Mouse (Mus musculus) gastrocnemius, postnatal 10 days (tissue): ENCODE data around the gene Fam13c. TPM values are rescaled to one million over a fixed set of nuclear protein-coding genes. Genes with fewer than 3 reads are reported as not detected.

ENCODE experiments used
- DNase-seq: peaks from one replicate; pipeline ENCODE4 v3.0.0; 2021; ENCODE audit warnings: mixed read lengths
- total RNA-seq, 2 experiments: library from RNA; stranded (reverse); gene quantifications; 2 replicates each; pipeline ENCODE4 v1.2.3; 2021

The Fam13c gene
- total RNA-seq, 2 experiments from 2014 or later = 6.2 to 7.8 TPM

DNA sequence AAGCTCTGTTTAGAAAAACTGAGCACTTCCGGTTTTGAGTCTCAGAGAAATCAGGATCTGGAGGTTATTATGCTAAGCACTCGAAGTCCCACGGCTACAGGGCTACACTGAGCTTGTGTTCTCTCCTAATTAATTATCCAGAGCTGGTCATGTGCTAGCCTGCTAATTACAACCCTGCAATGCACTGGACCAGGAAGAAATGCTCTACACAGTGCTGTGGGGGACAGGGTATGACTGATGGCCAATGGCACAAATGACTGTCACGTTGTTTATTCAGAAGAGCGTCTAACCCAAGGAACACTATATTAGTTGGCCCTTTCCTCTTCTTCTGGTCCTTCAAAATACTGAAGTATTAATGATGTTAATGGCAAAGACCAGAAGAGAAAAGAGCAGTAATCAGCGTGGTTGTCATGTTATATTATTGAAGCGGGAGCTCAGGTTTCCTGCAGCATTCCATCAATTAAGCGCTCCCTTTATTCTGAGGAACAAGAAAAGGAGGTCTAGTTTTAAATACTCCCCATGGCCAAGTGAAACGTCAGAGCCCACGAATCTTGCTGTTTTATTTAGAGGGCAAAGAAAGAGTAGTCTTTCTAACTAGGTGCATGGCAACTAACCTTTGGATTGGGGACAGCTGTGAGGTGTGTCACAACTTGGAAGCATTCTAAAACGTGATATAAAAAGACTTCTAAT, 18.4 kb downstream of the Fam13c start:
- DNase-seq = no peak

DNA sequence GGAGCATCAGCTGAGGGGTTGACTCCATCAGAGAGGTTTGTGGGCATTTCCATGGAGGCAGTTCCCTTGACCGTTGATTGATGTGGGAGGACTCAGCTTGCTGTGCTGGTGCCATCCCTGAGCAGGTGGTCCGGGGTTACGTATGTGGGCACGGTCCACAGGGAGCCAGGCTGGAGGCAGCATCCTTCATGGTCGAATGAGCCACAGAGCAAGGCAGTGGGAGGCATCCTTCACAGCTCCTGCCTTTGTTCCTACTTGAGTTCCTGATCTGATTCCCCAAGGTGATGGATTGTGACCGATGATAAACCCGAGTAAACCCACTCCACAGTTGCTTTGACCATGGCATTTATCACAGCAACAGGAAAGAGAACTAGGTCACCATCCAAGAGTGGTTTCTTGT, 25.4 kb downstream of the Fam13c start:
- DNase-seq = no peak

DNA sequence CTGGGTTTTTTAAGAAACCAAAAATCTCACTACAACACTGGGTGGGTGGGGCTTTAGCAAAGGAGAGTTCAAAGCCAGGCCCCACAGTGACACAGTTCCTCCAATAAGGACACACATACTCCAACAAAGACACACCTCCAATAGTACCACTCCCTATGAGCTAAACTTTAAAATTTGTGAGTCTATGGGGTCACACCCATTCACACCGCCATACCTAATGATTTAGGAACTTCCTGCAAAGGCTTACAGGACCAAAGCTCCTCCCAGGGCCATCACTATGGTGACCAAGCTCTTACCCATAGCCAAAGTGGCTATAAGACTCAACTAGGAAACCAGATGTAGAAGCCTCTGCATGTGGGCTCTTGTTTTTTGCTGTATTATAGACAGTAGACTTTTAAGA, 30.6 kb downstream of the Fam13c start:
- no peak for DNase-seq

DNA sequence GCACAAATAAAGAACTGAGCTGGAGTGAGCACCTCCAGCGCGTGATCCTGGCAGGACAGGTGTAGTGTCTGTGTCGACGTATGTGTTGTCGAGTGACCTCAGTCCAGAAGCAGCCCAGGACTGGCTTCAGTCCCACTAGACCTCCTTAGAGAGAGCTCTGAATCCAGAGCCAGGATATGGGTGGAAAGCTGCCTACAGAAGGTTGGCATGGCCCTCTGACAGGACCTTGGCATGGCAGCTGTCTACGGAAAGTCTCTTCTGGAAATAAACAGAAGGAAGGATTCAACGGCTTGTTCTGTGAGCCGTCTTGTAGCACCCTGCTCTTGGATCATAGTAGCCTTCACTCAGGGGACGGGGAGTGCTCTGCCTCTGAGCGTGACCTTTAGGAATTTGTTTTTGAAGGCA, 37.5 kb downstream of the Fam13c start:
- DNase-seq = peak; percentile 19

DNA sequence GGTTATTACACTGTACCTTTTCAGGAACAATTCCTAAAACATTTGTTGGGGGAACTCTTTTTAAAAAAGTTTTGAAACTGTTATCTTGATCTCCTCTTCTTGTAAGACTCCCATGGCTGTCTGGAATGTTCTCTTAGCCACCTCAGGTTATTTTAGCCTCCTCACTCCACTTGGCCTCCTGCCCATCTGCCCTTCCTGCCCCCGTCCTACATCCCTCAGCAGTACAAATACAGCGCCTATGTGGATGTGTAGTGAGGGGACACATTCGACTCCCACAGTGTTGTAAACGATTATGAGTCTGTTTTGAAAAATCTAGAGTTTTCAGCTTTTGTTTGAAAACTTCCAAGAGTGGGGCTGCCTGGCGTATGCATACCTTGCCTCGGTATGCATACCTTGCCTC, 43.5 kb downstream of the Fam13c start:
- DNase-seq = peak; percentile 21

DNA sequence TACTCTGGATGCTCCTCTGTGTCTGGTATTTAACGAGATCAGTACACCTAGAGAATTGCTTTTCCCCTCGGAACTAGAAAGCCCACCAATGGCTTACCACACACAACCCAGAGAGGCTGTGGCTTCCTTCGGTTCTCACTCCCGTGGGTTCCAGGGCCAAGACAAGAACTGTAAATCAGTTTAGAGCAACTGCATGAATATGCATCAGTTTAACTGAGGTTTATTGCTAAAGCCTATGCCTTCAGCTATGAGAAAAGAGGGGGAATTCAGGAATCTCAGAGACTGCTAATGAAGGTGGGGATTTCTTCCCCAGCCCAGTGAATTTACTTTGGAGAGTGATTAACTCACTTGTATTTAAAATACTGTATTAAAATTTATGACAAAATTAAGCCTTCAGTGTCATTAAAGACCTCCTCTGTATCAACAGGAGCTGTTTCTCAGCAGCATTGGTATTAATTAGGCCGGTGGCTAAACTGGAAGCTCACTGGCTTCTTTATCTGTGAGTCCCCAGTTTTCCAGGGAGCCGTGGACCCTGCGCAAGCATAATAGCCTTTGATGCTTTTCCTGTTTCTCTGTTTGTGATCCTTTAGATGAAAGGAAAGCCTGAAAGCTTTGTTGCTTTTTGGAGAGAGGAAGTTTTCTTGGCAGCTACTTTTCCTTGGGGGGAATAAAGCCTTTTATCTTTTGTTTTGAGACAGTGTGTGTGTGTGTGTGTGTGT, 44.4 kb downstream of the Fam13c start:
- DNase-seq = no peak

DNA sequence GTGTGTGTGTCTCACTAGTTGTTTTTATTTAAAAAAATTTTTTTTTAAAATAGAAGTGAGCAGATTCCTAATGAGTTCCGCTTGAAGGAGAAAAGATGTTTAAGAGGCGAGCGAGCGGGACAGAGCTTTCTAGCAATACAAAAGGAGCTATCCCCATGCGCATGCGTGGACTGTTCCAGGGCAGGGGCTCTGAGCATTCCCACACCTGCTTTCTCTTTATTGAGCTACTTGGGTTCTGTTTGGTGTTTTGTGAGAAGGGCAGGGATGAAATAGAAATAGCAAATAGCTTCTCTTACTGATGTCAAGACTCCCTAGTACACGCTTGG, 45.0 kb downstream of the Fam13c start:
- DNase-seq = no peak

DNA sequence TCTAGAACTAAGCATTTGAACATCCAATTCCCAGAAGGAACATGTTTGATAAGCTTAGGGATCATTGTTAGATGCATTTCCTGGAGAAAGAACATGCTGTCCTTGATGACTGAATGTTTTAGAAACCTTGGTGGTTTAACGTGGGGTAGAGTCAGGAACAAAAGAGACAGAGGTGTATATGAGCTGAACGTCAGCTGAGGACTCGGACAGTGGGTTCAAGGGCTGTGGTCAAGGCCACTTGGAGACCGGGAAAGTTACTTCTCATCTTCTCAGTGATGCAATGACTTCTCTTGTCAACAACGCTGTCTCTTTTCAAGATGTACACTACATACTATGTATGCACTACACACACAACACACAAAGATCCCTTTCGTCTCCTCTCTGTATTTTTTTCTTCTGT, 46.4 kb downstream of the Fam13c start:
- DNase-seq = no peak

DNA sequence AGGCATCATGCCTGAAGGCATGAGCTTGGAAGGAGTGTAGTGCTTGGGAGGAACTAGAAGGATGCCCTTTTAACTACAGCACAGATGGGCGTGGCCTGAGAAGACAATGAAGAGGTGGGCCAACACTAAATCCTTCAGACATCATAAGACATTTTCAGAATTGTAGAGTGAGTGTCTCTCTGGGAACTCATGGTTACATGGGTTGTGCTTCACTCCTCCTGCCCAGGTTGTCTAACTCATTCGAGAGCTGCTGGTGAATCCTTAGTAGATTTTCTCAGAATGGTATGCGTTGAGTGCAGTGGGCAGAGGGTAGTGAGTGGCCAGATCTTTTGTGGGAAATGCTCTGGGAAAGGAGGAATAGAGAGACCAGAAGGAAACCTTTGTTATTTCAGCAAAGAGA, 53.6 kb downstream of the Fam13c start:
- DNase-seq = no peak

DNA sequence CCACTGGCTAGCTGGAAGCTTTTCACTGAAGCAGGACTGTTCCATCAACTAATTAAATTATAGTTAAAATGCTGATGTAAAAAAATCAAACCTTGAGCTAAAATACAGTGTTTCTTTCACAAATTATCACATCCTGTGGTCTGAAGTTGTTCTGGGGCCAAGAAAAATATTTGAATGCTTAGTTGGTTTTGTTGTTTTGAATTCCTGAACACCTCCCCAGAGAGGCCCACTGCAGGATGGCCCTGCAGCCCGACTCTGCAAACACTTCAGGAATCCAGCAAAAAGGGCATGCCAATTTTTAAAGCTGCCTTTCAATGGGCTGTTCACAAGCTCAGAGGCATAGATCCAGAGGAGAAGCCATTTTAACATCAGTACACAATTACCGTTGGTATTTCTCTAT, 54.2 kb downstream of the Fam13c start:
- no peak for DNase-seq

DNA sequence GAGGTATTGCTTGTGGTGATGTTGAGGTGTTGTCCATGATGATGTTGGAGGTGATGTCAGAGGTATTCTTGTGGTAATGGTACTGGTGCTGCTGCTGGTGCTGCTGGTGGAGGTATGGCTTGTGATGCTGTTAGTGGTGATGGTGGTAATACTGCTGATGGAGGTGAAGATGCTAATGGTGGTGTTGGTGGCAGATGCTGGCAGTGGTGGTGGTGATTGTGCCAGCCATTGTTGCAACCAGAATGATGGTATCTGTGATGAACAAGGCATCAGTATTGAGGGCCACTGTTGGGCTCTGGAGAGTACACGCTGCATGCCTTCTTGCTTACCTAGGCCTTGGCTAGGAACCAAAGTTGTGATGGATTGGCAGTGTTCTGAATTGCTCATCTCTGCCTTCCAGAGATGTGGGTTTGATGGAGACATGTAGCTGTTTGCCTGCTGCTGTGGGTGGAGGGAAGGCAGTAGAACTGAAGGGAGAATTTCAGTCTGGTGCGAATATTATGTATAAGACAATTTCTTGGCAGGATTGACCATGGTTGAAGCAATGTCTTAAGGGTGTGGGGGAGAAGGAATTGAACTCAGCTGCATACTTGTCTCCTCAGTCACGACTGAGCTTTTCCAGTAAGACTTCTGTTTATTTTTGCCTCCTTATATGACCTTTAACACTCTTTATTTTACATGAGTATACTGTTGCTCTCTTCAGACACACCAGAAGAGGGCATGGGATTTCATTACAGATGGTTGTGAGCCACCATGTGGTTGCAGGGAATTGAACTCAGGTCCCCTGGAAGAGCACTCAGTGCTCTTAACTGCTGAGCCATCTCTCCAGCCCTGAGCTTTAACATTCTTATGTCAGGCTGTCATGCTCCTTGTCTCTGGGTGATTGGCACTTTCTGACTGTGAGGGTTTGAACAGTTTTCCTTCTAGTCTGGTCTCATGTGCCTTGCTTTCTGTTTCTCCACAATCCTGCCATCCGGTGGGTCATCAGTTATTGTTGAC, 55.1 kb downstream of the Fam13c start:
- DNase-seq = no peak

DNA sequence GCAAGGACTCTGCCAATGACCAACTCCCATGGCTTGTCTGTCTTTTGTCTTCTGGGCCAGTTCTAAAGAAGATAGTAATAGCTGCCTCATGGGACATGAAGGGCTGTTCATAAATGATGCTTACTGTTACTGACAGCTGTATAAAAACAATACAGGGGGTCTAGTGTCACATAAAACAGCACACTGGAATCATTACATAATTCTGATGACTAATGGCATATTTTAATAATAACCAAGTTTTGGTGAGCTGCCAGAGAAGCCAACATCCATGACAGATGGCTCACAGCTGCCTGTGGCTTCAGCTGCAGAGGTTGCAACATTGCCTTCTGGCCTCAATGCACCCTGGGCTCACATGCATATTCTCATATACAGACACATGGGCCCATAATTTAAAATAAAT, 56.7 kb downstream of the Fam13c start:
- peak; percentile 37 for DNase-seq

DNA sequence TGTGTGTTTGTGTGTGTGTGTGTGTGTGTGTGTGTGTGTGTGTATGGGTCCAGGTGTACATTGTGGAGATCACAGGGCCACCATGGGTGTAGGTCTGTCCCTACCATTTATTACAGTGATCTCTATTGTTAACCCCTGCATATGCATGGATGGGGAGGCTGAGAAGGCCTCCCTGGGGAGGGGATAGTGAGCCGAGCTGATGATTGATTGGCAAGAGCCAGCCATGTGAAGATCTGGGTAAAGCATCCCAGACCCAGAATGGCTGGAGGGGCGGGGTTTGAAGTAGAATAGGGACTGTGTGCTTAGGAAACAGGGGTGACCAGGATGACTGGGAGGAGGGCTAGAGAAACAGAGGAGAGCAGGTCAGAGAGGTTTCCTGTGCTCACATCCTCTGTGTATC, 58.0 kb downstream of the Fam13c start:
- DNase-seq = no peak

DNA sequence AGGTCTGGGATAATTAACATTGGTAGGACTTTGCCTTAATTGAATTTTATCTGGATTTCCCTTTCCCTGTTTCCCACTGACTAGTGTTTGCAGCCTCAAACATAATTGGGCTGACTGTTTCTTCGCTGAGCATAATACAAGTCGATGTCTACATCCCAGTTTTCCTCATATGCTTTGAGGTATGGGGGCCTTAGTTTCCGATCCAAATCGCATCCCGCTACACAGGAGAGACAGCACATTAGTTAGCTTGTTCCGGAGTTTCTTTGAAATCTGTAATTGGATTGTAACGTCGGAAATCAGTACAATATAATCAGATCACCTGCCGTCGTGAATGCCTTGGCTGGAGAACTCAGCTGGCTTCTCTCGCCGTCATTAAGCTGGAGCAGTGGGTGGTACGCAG, 59.0 kb downstream of the Fam13c start:
- no peak for DNase-seq

DNA sequence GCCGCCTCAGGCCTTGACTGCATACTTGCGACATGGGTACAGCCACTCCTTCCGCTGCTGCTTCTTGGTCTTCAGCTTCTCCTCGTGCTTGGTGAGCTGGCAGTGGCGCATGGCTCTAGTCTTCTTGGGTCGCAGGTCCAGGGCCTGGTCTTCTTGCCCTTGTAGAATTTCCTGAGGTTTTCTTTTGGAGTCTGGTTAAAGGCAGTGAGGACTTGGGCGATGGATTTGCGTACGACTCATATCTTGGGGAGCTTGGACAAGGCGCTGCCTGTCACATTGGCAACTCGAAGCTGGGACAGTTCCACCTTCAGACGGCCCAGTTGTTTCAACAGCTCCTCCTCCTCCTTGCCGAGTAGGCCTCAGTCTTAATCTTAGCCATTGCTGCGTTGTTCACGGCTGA, 64.6 kb downstream of the Fam13c start:
- no peak for DNase-seq

DNA sequence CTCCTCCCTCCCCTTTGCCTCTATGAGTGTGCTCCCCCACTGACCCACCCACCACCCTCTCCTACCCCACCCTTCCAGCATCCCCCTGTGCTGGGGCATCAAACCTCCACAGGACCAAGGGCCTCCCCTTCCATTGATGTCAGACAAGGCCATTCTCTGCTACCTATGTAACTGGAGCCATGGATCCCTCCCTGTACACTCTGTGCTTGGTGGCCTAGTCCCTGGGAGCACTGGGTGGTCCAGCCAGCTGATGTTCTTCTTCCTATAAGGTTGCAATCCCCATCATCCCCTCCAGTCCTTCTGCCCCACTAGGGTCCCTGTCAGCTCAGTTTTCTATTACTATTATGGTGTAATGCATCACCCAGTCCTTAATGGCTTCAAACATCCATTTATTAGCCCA, 65.1 kb downstream of the Fam13c start:
- DNase-seq = no peak

DNA sequence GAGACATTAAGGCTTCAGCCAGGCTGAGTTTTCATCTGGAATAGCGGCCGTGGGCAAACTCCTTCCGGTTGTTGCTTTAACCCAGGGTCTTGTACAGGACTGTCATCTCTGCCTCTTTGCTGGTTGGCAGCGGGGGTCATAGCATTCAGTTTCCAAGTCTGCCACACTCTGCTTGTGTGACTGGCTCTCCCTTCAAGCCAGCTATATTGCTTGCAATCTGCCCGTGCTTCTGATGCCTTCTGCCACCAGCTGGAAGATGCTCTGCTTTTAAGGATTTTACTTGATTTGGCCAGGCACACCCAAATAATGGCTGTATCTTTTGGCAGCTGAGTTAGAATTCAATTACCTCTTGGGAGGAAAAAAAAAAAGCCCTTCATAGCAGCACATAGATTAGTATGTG, 65.6 kb downstream of the Fam13c start:
- no peak for DNase-seq

DNA sequence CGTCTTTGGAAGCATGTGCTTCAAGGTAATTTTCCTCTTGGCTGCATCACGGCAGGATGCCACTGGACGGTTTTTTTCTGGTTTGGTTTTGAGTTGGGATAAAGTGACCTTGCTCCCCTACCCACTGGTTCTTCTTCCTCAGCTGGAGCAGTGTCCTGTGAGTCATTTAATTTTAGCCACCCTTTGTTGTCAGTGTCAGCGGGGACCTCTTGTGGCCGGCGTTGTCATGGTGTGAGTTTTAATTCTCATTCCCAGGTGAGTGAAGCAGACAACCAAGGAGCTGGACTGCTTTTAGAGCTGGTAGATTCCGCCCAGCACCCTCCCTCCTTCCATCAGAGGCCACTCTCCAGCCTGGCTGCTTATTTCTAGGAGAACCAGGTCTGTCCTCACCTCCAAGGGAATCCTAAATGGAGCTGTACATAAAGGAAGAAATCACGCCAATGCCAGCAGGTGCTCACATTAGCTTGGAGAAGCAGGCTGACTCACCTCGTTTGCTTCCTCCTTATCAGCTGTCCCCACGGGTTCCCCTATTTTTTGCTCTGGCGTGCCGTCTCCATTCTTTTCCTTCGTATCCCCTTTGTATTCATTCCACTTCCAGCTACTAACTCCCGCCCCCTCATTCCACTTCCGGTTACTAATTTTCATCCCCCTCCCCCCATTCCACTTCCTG, 66.4 kb downstream of the Fam13c start:
- no peak for DNase-seq

DNA sequence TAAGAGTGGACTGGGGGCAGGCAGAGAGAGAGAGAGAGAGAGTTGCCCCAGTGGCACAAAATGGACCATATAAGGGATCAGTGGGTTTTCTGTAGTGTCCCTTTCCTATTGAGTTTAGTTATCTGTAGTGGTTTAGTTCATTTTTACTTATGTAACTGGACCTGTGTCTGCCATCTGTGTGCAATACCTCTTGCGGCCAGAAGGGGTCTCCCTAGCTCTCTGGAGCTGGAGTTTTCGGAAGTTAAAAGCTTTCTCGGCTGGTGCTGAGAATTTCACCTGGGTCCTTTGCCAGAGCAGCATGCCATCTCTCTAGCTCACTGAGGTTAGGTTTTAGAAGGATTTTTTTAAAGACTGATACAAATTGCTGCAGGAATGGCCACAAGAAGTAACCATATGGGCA, 67.6 kb downstream of the Fam13c start:
- DNase-seq = no peak

DNA sequence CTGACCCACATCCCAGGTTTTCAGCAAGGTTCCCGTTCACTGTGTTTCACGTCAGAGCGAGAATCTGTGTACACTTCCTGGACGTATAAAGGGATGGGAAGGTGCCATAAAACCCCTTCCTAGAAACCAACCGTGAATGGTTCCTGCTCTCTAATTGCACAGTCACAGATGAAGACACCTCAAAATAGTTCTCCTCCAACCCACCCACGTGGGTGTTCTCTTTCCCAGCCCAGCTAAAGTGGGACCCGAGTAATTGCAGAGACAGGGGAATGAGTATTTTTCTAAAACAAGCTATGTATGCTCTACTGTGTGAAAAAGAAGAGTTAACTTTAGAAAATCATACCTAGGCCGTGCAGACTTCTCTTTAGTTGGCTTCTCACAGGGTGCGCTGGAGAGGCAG, 74.6 kb downstream of the Fam13c start:
- DNase-seq = no peak

DNA sequence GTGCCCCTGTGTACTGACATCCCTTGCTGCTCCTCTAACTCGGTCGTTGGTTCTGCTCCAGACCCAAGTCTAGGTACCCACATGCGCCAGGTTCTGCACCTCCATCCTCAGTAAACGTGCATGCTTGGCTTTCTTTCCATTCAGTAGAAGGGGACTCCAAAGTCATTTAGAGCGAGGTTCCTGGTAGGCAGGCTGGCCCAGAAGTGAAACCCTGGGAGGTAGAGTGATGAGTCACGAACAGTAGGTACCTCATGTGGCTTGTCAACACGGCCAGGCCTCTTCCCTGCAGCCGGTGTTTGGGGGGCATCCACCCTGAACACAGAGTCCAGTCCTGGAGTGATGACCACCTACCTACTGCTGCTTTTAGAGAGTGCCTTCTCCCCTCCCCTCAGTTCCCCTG, 76.4 kb downstream of the Fam13c start:
- DNase-seq = no peak

DNA sequence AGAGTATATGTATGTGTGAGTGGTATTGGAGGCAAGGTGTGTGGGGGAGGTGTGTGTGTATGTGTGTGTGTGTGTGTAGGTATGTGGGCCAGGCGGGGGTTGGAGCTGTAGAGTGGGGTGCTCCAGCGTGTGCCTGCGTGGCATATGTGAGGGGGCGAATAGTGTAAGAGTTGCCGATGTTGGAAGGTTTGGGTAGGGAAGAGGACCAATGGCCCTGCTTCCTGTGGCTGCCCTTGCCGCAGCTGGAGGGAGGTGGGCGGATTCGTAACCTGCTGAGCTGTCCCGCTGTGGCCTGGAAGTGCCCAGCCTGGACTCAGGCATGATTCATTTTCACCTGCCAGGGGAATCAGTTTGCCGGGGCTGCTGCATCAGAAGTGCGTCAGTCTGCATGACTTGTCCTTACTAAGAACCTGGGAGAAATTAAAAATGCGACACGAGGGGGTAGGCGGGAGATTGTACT, 79.4 kb downstream of the Fam13c start:
- no peak for DNase-seq
